Mouse (Mus musculus) G1E (cell line): ENCODE data around the gene Adamts6.

ENCODE experiments used
- CTCF ChIP-seq: IDR thresholded peaks from 2 replicates; pipeline ENCODE4 v1.5.1; 2012; ENCODE audit warnings: low read depth, low read length, inconsistent platforms, mixed read lengths
- GATA1 ChIP-seq: IDR thresholded peaks from 2 replicates; pipeline ENCODE4 v1.6.1; 2012; ENCODE audit warnings: borderline replicate concordance, low read length, inconsistent platforms, mixed read lengths
- TAL1 ChIP-seq: conservative IDR thresholded peaks from 2 replicates; pipeline ENCODE4 v1.6.1; 2012; ENCODE audit warnings: low read depth, low read length, inconsistent platforms, mixed read lengths

GRCm38 (mm10) chr13:104476285-104476956 is 188.8 kb downstream of the Adamts6 start:
- no peak for TF ChIP-seq CTCF
- no peak for TF ChIP-seq GATA1
- no peak for TF ChIP-seq TAL1
